Mouse (Mus musculus) embryo, embryonic 11.5 days (tissue): ENCODE measurements around the gene Stx2.

Experiments used
- DNase-seq: peaks from one replicate; pipeline ENCODE4 v3.0.0-alpha.2; 2012; ENCODE audit warnings: low read depth, low spot score

Gene Stx2

DNA sequence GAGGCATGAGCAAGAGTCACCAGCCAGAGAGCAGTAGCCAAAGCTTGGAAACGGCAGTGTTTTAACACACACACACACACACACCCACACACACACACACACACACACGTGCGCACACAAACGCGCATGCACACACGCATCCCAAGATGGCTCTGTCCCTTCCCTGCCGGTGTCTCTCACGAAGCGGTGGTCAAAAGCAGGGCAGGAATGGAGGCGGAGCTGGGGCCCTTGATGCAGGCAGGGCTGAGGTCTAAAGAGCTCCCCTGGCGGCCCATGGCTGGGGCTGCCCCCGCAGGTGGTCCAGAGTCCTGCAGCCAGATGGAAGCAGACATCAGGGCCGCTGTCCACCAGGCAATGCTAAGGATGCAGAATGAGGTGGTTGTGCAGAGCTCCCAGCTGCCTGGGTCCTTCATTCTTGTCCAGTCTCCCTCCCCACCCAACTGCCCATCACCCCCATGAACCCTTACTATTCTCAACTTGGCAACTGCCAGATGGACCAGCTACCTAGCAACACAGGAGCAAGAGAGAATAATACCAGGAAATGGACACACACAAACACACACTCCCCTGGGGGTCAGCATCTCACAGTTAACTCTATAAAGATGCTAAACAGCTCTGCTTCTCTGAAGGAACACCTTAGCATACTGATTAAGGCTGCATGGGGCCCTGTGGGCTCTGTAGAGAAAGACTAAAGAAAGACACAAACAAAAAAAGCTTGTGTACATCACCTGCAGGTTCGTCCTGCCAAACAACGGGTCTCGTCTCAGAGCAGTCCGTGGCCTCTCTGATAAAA, 54.9 kb downstream of the Stx2 start, which contains the start of gene Rimbp2:
Gene Rimbp2, minus strand, starts transcription at position 209 of the 793 bp plus-strand sequence.
- no peak for DNase-seq

DNA sequence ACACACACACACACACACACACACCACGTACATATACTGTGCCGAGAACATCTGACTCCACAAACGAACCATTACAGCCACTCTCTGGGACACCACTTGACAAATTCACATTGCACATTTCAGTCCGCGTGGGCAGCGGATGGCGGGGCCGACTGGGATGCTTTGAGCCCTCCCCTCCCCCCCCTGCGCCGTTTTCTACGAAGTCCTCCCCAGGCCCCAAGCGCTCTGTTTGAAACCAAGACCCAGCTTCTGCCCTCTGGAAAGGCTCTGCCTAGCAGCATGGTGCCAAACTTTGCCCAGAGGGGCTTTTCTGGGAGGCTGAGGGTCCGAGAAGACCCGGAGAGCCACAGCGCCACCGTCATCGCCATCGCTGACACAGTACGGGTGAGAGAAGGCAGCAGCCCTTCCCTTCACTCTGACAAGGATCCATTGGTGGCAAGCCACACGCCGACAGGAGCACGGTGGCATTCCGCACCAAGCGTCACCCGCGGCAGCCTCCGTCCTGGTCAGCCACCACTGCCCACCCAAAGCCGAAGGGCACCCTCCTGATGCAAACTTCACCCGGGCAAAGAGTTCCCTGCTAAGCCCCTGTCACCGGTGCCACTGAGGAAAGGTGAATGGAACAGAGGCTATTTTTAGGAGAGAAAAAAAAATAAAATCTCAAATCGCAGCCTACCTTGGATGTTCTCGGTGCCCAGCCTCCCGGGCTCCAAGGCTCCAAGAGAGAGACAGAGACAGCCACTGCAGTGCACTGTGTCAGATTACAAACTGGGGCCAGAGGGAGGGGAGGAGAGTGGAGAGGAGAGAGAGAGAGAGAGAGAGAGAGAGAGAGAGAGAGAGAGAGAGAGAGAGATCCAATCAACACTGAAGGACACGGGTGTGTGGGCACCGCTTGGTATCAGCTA, 55.8 kb downstream of the Stx2 start:
- DNase-seq: no peak

DNA sequence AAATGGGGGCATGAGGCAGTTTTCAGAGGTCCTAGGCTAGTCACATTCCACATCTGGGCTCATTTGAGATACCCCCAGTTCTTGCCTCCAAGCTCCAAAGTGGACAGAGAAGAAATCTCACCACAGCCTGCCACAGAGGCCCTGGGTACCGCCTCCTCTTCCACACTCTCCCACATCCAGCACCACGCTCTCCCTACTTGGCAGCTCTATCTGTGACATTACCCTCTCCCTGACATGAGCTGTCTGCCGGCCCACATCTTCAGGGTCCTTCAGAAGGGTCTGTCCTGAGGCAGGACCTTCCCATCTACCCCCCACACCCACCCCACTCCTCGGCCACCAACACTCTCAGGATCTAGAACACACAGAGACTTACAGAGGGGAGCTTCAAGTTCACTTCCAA, 56.9 kb downstream of the Stx2 start:
- no peak for DNase-seq

DNA sequence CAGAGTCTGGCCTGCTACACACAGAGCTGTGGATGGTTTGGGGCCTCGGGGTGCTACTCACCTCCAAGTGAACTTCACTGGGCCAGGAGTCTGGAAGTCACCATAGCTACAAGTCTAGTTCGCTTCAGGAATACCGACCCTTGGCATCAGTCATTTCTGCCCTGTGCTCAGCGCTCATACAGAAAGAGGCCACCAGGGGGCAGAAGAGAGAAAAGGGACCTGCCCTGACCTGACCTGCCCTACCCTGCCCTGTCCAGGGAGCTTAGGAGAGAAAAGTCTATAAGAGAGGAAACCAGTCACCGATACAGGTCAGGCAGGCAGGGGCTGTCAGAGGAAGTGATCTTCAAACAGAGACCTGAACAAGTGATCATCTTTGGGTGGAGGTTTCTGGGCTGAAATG, 61.3 kb downstream of the Stx2 start:
- no peak for DNase-seq

DNA sequence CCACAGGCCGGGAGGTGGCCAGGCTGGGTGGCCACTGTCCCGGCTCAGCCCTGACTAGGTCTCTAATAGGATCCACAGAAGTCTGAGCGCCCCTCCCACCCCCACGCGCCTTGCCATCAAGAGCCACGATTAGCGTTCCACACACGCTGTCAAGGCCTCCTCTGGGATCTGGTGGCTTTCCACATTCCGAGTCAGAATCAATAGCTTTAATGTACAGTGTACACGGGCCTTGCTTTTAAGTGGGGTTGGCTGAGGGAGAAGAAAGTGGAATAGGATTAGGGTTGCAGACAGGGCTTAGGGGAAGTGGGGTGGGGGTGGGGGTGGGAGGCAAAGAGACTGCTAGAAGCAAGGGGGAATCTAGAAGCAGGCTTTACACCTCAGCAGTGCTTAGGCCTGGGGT, 67.9 kb downstream of the Stx2 start:
- DNase-seq: no peak

DNA sequence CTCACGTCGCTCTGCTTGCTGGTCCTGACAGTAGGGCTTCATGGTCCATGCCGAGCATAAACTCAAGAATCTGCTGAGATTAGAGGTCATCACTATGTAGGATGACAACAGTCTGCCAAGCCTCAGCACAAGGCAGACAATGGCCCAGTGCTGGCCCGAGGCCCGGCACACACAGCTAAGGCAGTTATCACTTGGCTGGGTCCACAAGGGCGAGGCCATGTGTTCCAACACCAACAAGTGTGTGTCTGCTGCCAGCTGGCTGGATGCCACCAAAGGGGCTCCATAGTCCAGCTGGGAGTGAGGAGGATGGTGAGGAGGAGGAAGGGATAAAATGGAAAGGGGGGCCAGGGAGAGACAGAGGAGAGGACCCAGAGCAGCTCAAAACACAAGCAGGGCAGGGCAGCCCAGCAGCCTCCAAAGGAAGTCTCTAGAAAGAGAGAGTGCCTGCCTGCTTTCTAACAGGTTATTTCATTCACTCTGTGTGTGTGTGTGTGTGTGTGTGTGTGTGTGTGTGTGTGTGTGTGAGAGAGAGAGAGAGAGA, 72.9 kb downstream of the Stx2 start:
- no peak for DNase-seq
